In the genomic region with DNA sequence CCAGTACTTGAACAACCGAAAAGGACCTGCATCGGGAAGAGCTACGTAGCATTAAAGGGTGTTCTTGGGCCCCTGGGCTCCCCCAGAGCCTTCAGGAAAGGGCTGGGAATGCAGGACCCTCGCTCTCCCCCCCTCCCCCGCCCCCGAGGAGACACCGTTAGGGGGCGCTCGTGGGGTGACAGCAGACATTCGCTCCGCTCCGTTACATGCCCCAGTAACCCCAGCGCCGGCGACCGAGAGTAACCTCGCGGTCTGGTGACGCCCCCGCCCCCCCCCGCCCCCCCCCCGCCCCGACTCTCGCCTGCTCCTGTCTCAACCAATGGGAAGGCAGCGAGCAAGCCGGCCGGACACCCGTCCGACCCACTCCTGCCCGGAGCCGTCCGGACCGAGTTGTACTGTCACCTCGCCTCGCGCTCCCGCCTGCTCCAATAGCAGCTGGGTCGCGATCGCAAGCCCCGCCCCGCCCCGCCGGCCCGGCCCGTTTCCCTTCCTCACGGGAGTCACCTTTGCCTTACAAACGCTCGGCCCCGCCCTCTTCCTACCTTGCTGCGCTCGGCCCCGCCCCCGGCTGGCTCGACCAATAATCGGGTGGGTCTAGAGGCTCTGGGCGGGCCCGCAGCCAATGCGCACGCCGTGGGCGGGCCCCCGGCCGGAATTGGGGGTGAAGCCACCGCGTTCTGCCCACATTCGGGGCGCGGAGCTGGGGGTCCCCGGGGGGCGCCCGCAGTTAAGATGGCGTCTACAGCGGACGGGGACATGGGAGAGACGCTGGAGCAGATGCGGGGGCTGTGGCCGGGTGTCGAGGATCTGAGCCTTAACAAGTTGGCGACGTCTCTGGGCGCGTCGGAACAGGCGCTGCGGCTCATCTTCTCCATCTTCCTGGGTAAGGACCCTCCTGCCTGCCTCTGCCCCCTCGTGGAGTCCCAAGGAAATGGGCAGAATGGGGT, we compare ENCODE assay signal across 1 mouse cellular context.
TF ChIP-seq lines count a peak whose summit lies in the region.

A gene (plus strand): TSS at position 551 of the 947 bp plus-strand sequence.

TF ChIP-seq in MEL, 35 proteins besides CTCF, POLR2A, EP300 and RAD21 (continued from another document):
- TF ChIP-seq GABPA (IDR thresholded peaks at IDR 0.05; ENCODE audit: low read depth, low read length): no peak
- TF ChIP-seq MYC (IDR thresholded peaks at IDR 0.05; ENCODE audit: low read depth, low read length): peak; percentile 36; the same call in 1 of the 2 replicates
- peak; percentile 80; the same call in 1 of the 2 replicates for TF ChIP-seq POLR2AphosphoS2 (IDR thresholded peaks at IDR 0.05; ENCODE audit: low read length)
- peak; percentile 36; the same call in 1 of the 2 replicates for TF ChIP-seq NRF1 (IDR thresholded peaks at IDR 0.05; ENCODE audit: insufficient read depth, low read depth, low read length, poor library complexity, severe bottlenecking)
- no peak for TF ChIP-seq MAFK (IDR thresholded peaks at IDR 0.05; ENCODE audit: borderline replicate concordance, low read depth, low read length)
- TF ChIP-seq MXI1 (IDR thresholded peaks at IDR 0.05; ENCODE audit: low read depth, low read length): peak; percentile 61; the same call in 1 of the 2 replicates
- no peak for TF ChIP-seq GATA1 (IDR thresholded peaks at IDR 0.05; ENCODE audit: low read depth, low read length)
- no peak for TF ChIP-seq ZNF384 (IDR thresholded peaks at IDR 0.05; ENCODE audit: low read depth, low read length)
- no peak for TF ChIP-seq USF1 (IDR thresholded peaks at IDR 0.05; ENCODE audit: low read depth, low read length)
- TF ChIP-seq MAZ (IDR thresholded peaks at IDR 0.05; ENCODE audit: low read depth, low read length): peak; percentile 95
- TF ChIP-seq HCFC1 (IDR thresholded peaks at IDR 0.05; ENCODE audit: low read depth, low read length): peak; percentile 81
- no peak for TF ChIP-seq MYB (IDR thresholded peaks at IDR 0.05; ENCODE audit: low read depth, low read length)
- TF ChIP-seq TAL1 (IDR thresholded peaks at IDR 0.05; ENCODE audit: low read length): no peak
- TF ChIP-seq JUND (IDR thresholded peaks at IDR 0.05; ENCODE audit: low read depth, low read length): no peak
- no peak; the same call in 1 of the 2 replicates for TF ChIP-seq KAT2A (conservative IDR thresholded peaks at IDR 0.05; ENCODE audit: low read depth, low read length)
- no peak for TF ChIP-seq ZC3H11A (IDR thresholded peaks at IDR 0.05; ENCODE audit: low read depth, low read length)
